Mouse (Mus musculus): Measurements from ENCODE around the gene Trip11.

Gene Trip11

GRCm38 (mm10) chr12:101897113-101897512, 16.0 kb downstream of the Trip11 start:
- DNase-seq (ENCODE audit: low spot score in 2 of 2) = no peak

- DNase-seq (ENCODE audit: low spot score in 2 of 2) = no peak
These were observed 19.8 kb downstream of the Trip11 start for GRCm38 (mm10) chr12:101893296-101893695.

GRCm38 (mm10) chr12:101892832-101893231, 20.2 kb downstream of the Trip11 start:
- no peak for DNase-seq (ENCODE audit: low spot score in 2 of 2)

- no peak for DNase-seq (ENCODE audit: low spot score in 2 of 2)
These were observed 22.0 kb downstream of the Trip11 start for GRCm38 (mm10) chr12:101891066-101891465.

GRCm38 (mm10) chr12:101889351-101889750, 23.7 kb downstream of the Trip11 start:
- DNase-seq (ENCODE audit: low spot score in 2 of 2) = no peak

DNA sequence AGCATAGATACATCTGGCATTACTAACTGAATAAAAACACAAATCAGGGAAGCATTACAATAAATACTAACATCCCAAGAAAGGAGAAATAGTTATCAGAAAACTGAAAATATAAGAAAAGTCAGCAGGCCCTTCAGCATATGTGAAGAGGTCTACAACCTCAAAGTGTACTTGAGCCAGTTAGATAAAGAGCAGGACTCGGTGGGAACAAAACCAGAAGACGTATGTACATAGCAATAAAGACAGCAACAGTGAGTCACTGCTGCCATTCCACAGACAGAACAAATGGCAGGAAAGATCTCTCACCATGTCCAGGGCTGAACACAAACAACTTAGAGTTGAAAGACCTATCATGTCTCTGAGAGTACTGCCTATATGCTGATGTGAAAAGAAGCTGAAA, 24.8 kb downstream of the Trip11 start:
- no peak for DNase-seq (ENCODE audit: low spot score in 2 of 2)

GRCm38 (mm10) chr12:101884926-101885325, 28.1 kb downstream of the Trip11 start:
- DNase-seq (ENCODE audit: low spot score in 2 of 2) = no peak

- no peak for DNase-seq (ENCODE audit: low spot score in 2 of 2)
These were observed 36.7 kb downstream of the Trip11 start for GRCm38 (mm10) chr12:101876374-101876773.

DNA sequence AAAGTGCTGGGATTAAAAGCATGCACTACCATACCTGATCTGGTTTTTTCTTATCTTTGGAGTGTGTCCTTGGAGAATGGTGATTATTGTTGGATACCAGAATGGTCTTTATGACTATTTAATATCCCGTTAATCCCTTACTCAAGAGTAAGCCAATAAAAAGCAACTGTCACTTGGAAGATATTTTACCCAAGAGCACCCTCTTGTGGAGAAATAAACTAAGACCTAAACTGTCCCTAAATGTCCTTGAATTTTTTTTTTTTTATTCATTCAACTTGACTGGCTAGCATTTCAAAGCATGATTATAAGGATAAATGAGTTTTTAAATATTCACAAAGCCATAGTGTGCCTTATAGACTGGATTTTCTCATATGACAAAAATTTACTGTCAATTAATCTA, 38.0 kb downstream of the Trip11 start:
- DNase-seq (ENCODE audit: low spot score in 2 of 2) = no peak

DNA sequence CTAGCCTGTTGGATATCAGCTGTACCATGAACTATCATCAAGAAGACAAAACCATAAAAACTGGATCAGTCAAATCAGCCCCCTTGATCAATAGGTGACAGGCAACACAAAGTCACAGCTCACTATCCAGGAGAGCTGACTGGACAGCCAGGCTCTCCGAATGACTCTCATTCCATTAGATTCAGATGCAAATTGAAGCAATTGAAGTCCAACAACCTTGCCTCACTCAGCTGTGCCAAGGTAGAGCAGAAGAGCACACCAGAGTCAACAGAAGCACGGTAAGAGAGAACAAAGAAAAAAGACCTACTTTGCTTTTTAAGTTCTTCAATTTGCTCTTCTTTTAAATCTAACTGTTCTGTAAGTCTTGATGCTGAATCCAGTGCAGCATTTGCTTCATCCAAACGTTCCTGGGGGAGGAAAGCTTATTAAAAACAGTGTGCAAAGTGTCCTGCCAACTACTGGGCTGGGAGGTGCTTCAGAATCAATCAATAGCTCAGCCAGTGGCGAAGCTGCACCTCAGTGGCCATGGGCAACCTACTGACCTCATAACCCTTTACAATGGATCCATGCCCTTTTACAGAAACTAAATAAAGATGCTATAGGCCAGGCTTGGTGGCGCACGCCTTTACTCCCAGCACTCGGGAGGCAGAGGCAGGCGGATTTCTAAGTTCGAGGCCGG, 50.6 kb downstream of the Trip11 start:
- no peak for DNase-seq (ENCODE audit: low spot score in 2 of 2)

GRCm38 (mm10) chr12:101860256-101860655, 52.8 kb downstream of the Trip11 start:
- no peak for DNase-seq (ENCODE audit: low spot score in 2 of 2)

DNA sequence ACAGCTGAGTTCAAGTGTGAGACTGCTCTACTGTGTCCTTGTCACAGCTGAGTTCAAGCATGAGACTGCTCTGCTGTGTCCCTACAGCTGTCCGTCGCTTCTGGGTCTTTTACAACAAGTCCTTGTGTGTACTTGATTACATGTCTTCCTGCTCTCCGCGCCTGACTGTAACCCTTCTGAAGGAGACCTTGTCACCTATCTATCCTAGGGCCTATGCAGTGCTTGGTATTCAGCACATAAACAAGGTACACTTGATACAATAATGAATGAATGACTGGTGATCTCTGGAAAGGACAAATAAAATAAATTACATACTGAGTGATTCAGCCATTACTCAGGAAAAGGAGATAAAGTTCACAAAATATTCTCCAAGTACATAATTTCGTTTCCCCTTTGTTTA, 55.1 kb downstream of the Trip11 start:
- DNase-seq (ENCODE audit: low spot score in 2 of 2) = no peak

DNA sequence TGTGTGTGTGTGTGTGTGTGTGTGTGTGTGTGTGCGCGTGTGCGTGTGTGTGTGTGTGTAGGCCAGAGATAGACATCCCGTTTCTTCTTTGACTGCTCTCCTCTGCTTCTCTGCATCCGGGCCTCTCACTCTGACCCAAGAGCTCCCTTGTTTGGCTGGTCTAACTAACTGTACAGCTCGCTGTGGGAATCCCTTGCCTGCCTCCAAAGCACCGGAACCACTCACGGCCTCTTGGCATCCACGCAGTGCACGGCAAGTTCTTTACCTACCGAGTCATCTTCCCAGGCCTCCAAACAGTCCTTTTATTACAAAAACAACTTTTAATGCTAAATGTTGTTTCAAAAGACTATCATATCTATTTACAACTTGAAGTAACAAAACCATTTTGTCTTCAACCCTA, 58.7 kb downstream of the Trip11 start:
- DNase-seq (ENCODE audit: low spot score in 2 of 2) = no peak

DNA sequence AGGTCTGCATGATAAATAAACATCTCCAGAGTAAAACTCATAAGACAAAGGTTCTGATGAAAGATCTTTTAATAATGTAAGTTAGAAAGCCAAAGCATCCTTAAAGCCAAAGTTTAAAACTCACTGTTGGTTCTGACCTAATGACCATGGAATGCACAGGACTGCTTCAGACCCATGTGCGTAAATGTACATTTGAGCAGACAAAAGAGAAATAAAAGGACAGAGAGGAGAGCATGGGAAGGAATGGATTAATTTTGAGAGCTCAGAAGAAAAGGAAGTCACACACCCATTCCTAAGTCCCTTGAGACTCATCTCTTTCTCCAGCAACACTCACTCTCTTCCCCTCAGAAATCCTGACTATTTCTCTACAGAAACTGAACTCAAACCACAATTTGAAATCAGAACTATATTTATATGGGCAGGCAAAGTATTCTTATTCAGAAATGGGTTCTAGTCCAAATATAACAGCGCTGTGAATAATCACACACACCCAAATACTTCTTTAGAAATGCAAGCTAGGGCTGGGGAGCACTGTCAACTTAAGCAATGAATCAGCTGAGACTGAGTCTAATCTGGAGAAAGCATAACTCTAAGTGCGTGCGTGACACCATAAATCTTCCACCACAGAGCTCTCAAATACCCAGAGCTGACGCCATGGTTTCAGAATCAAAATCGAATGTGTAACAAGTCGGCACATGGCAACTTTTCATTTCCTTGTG, 61.1 kb downstream of the Trip11 start:
- no peak for DNase-seq (ENCODE audit: low spot score in 2 of 2)

- DNase-seq (ENCODE audit: low spot score in 2 of 2) = no peak
These were observed 61.8 kb downstream of the Trip11 start for GRCm38 (mm10) chr12:101851314-101851713.

DNA sequence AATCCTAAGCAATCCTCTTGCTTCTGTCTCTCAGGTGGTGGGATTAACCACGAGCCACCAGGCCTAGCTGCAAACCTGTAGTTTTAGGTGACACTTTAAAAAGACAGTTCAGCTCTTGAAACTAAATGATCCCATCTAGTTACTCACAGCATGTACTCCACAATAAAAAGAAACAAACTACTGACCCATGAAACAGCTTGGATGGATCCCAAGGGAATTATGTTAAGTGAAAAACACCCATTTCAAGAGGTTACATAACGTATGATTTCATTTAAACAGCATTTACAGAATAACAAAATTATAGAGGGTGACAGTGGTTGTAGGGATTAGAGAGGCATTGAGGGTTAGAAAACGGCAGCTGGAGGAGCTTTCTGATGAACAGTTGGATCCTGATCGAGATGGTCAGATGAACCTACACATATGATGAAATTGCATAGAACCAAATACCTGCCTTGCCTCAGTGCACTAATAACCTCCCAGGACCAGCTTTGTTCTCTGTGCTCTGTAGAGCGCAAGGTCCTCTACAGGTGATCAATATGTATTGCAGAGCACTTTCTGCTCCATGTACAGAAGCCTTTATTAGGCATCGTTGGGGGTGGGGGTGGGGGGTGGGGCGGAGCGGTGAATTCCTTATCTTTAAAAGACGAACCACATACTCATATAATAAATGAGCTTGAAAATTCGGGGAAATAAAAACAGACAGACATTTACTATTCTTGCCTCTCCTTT, 76.4 kb downstream of the Trip11 start:
- no peak for DNase-seq (ENCODE audit: low spot score in 2 of 2)

- DNase-seq (ENCODE audit: low spot score in 2 of 2) = no peak
These were observed 78.4 kb downstream of the Trip11 start for GRCm38 (mm10) chr12:101834715-101835114.

GRCm38 (mm10) chr12:101833776-101834175, 79.3 kb downstream of the Trip11 start:
- no peak for DNase-seq (ENCODE audit: low spot score in 2 of 2)

GRCm38 (mm10) chr12:101833115-101833506, 80.0 kb downstream of the Trip11 start:
- DNase-seq (ENCODE audit: low spot score in 2 of 2) = no peak

GRCm38 (mm10) chr12:101832179-101833114, 80.6 kb downstream of the Trip11 start:
- DNase-seq (ENCODE audit: low spot score in 2 of 2) = no peak

GRCm38 (mm10) chr12:101831221-101831620, 81.8 kb downstream of the Trip11 start:
- DNase-seq (ENCODE audit: low spot score in 2 of 2) = no peak

GRCm38 (mm10) chr12:101823161-101823560, 89.9 kb downstream of the Trip11 start:
- no peak for DNase-seq (ENCODE audit: low spot score in 2 of 2)
